Mouse (Mus musculus) MEL (cell line): Measurements from ENCODE around the gene Npm1. TPM values are rescaled to one million over a fixed set of nuclear protein-coding genes. Genes with fewer than 3 reads are reported as not detected.

Experiments used
- DNase-seq: peaks from one replicate; pipeline ENCODE4 v3.0.0; 2011; ENCODE audit warnings: low read depth, low spot score
- H3K27ac ChIP-seq: 2 replicates; pipeline ENCODE4 v1.5.1; 2012; ENCODE audit warnings: low read depth, mild to moderate bottlenecking, control low read depth, low read length, moderate library complexity; ENCODE audit not compliant: control insufficient read depth
- H3K27me3 ChIP-seq, 2 experiments: fragments of 150-350 bp in 1 of 2; sonication (generic) in 1 of 2; 2 replicates each; pipeline ENCODE4 v1.6.1; 2012; ENCODE audit warnings: low read length in 2 of 2, mild to moderate bottlenecking in 2 of 2, improper control_type of control experiment in 1 of 2, moderate library complexity in 1 of 2; ENCODE audit not compliant: insufficient read depth in 2 of 2, control insufficient read depth in 1 of 2
- H3K36me3 ChIP-seq, 2 experiments: 2 replicates each; pipeline ENCODE4 v1.6.1; 2012 to 2014; ENCODE audit warnings: low read length in 2 of 2, improper control_type of control experiment in 1 of 2, inconsistent platforms in 1 of 2, mild to moderate bottlenecking in 1 of 2; ENCODE audit not compliant: insufficient read depth in 2 of 2, control insufficient read depth in 1 of 2
- H3K4me1 ChIP-seq, 2 experiments: fragments of 150-350 bp in 1 of 2; sonication (generic) in 1 of 2; 2 replicates each; pipeline ENCODE4 v1.6.1; 2012; ENCODE audit warnings: low read length in 2 of 2, improper control_type of control experiment in 1 of 2, mild to moderate bottlenecking in 1 of 2; ENCODE audit not compliant: insufficient read depth in 2 of 2, control insufficient read depth in 1 of 2
- H3K4me3 ChIP-seq, 2 experiments: fragments of 150-350 bp in 1 of 2; sonication (generic) in 1 of 2; 2 replicates each; pipeline ENCODE4 v1.5.1; 2012; ENCODE audit warnings: low read depth in 2 of 2, low read length in 2 of 2, mild to moderate bottlenecking in 2 of 2, moderate library complexity in 2 of 2, control low read depth in 1 of 2, improper control_type of control experiment in 1 of 2; ENCODE audit not compliant: control insufficient read depth in 1 of 2, insufficient read depth in 1 of 2
- H3K79me2 ChIP-seq: 2 replicates; pipeline ENCODE4 v1.6.1; 2012; ENCODE audit warnings: mild to moderate bottlenecking, low read length, moderate library complexity; ENCODE audit not compliant: control insufficient read depth, poor library complexity, insufficient read depth
- H3K9ac ChIP-seq: 2 replicates; pipeline ENCODE4 v1.6.1; 2012; ENCODE audit warnings: low read depth, mild to moderate bottlenecking, control low read depth, low read length, moderate library complexity; ENCODE audit not compliant: control insufficient read depth, poor library complexity, severe bottlenecking
- H3K9me3 ChIP-seq: fragments of 150-350 bp; sonication (generic); replicated peaks from 2 replicates; pipeline ENCODE4 v1.6.1; 2012; ENCODE audit warnings: mild to moderate bottlenecking, low read length, improper control_type of control experiment, moderate library complexity; ENCODE audit not compliant: insufficient read depth
- CHD1 ChIP-seq: IDR thresholded peaks from 2 replicates; pipeline ENCODE4 v1.6.1; 2012; ENCODE audit warnings: low read depth, mild to moderate bottlenecking, inconsistent platforms, low read length, improper control_type of control experiment
- JUND ChIP-seq: IDR thresholded peaks from 2 replicates; pipeline ENCODE4 v1.6.1; 2011; ENCODE audit warnings: low read depth, mild to moderate bottlenecking, improper control_type of control experiment, low read length
- MAFK ChIP-seq: IDR thresholded peaks from 2 replicates; pipeline ENCODE4 v1.6.1; 2011; ENCODE audit warnings: low read depth, mild to moderate bottlenecking, low read length, improper control_type of control experiment, borderline replicate concordance
- MYB ChIP-seq: IDR thresholded peaks from 2 replicates; pipeline ENCODE4 v1.6.1; 2011; ENCODE audit warnings: mild to moderate bottlenecking, low read depth, low read length, improper control_type of control experiment
- NRF1 ChIP-seq: IDR thresholded peaks from 2 replicates; pipeline ENCODE4 v1.6.1; 2014; ENCODE audit warnings: low read depth, mild to moderate bottlenecking, inconsistent platforms, low read length, improper control_type of control experiment, moderate library complexity; ENCODE audit not compliant: poor library complexity, insufficient read depth, severe bottlenecking
- POLR2AphosphoS5 ChIP-seq: IDR thresholded peaks from 2 replicates; pipeline ENCODE4 v1.6.1; 2012; ENCODE audit warnings: low read depth, borderline replicate concordance, mild to moderate bottlenecking, inconsistent platforms, low read length, moderate library complexity, mixed read lengths
- RCOR1 ChIP-seq: IDR thresholded peaks from 2 replicates; pipeline ENCODE4 v1.6.1; 2012; ENCODE audit warnings: low read depth, mild to moderate bottlenecking, inconsistent platforms, low read length, improper control_type of control experiment
- SMC3 ChIP-seq: IDR thresholded peaks from 2 replicates; pipeline ENCODE4 v1.6.1; 2011; ENCODE audit warnings: low read depth, low read length, improper control_type of control experiment
- USF1 ChIP-seq: IDR thresholded peaks from 2 replicates; pipeline ENCODE4 v1.6.1; 2014; ENCODE audit warnings: low read depth, mild to moderate bottlenecking, inconsistent platforms, low read length, improper control_type of control experiment, moderate library complexity
- ZMIZ1 ChIP-seq: IDR thresholded peaks from 2 replicates; pipeline ENCODE4 v1.6.1; 2012; ENCODE audit warnings: low read depth, mild to moderate bottlenecking, inconsistent platforms, low read length, improper control_type of control experiment, moderate library complexity
- ZNF384 ChIP-seq: IDR thresholded peaks from 2 replicates; pipeline ENCODE4 v1.6.1; 2012; ENCODE audit warnings: low read depth, mild to moderate bottlenecking, inconsistent platforms, low read length, improper control_type of control experiment
- polyA plus RNA-seq, 2 experiments: library from polyadenylated mRNA; stranded (reverse) in 1 of 2; unstranded in 1 of 2; fragments of >175 nt in 1 of 2; fragments of >200 nt in 1 of 2; gene quantifications; 2 replicates each; pipeline versions ENCODE4 v1.2.1 to v1.2.4; 2012; ENCODE audit warnings: low replicate concordance in 2 of 2, low read depth in 1 of 2; ENCODE audit not compliant: insufficient read length in 2 of 2, insufficient read depth in 1 of 2, missing spikeins in 1 of 2
- total RNA-seq: library from RNA; depleted of rRNA; stranded (reverse); fragments of 300-350 nt; gene quantifications from 2 replicates; pipeline ENCODE4 v1.2.3, GENCODE M21; 2012

Gene Npm1
- total and polyA plus RNA-seq, 3 experiments = 839 to 4,033 (median 3,244) TPM

- H3K27ac ChIP-seq = no peak overlapping the region
- no peak overlapping the region for H3K9ac ChIP-seq
- H3K4me3 ChIP-seq = no peak overlapping the region
- TF ChIP-seq SMC3 (no peak), MAFK (no peak), USF1 (no peak), MYB (no peak), POLR2AphosphoS5 (no peak), NRF1 (no peak)
- TF ChIP-seq, all 39 proteins: peak for 0
- no peaks in the 10 kb centered on the region for H3K9me3 ChIP-seq
- no peaks in the 10 kb centered on the region for H3K79me2 ChIP-seq
- no peaks in the 10 kb centered on the region for H3K4me1 ChIP-seq
- H3K36me3 ChIP-seq = no peaks in the 10 kb centered on the region
- no peaks in the 10 kb centered on the region for H3K27me3 ChIP-seq
- no peak for DNase-seq
Observed at GRCm38 (mm10) chr11:33199117-33199514, 36.1 kb upstream of the Npm1 start.

- no peak overlapping the region for H3K4me3 ChIP-seq
- no peak overlapping the region for H3K9ac ChIP-seq
- no peak for TF ChIP-seq CHD1
- no peak overlapping the region for H3K27ac ChIP-seq
- no peak for DNase-seq
- no peaks in the 10 kb centered on the region for H3K4me1 ChIP-seq
- H3K36me3 ChIP-seq = no peaks in the 10 kb centered on the region
- no peaks in the 10 kb centered on the region for H3K27me3 ChIP-seq
- H3K9me3 ChIP-seq = no peaks in the 10 kb centered on the region
- no peaks in the 10 kb centered on the region for H3K79me2 ChIP-seq
Observed at GRCm38 (mm10) chr11:33198351-33199116, 35.5 kb upstream of the Npm1 start.

GRCm38 (mm10) chr11:33197673-33198072 is 34.7 kb upstream of the Npm1 start:
- H3K9me3 ChIP-seq = no peaks in the 10 kb centered on the region
- H3K4me3 ChIP-seq = no peak overlapping the region
- no peak overlapping the region for H3K27ac ChIP-seq
- no peaks in the 10 kb centered on the region for H3K36me3 ChIP-seq
- TF ChIP-seq RCOR1 (no peak), MAFK (no peak), ZMIZ1 (no peak), ZNF384 (no peak), JUND (no peak)
- TF ChIP-seq, all 39 proteins: peak for 0
- Histone ChIP-seq H3K9ac (no peak overlapping the region), H3K4me1 (no peaks in the 10 kb centered on the region), H3K27me3 (no peaks in the 10 kb centered on the region), H3K79me2 (no peaks in the 10 kb centered on the region)
- DNase-seq = no peak
